Mouse (Mus musculus) c-Kit-positive CD71-positive TER-119-positive erythroid progenitor cells, embryonic 14.5 days (primary cell): ENCODE measurements at regions not wholly inside any gene's neighbourhood (a gene's known extent, or its start where the extent isn't known, plus 50 kb on each side); places are given as distances from the start of the nearest gene placed in this dataset.

Source experiments
- DNase-seq: peaks from one replicate; pipeline ENCODE4 v3.0.0-alpha.2; 2013; ENCODE audit warnings: low spot score

GRCm38 (mm10) chr3:115816328-115817160 lies 71.1 kb upstream of the Dph5 start:
- no peak for DNase-seq

GRCm38 (mm10) chr3:115817771-115818170 lies 69.9 kb upstream of the Dph5 start:
- no peak for DNase-seq

- DNase-seq = no peak
Observed at GRCm38 (mm10) chr3:115818734-115819133, 68.9 kb upstream of the Dph5 start.

- DNase-seq = no peak
Observed at GRCm38 (mm10) chr3:115819401-115820138, 68.1 kb upstream of the Dph5 start.

GRCm38 (mm10) chr3:115820139-115820481 lies 67.5 kb upstream of the Dph5 start:
- no peak for DNase-seq

- DNase-seq = no peak
Observed at GRCm38 (mm10) chr3:115821627-115822026, 66.0 kb upstream of the Dph5 start.

- DNase-seq = no peak
Observed at GRCm38 (mm10) chr3:115822491-115822890, 65.1 kb upstream of the Dph5 start.

GRCm38 (mm10) chr3:115823741-115824140 lies 63.9 kb upstream of the Dph5 start:
- no peak for DNase-seq

- DNase-seq = no peak
Observed at GRCm38 (mm10) chr3:115824792-115825191, 62.8 kb upstream of the Dph5 start.

GRCm38 (mm10) chr3:115835381-115835780 lies 52.3 kb upstream of the Dph5 start:
- no peak for DNase-seq

GRCm38 (mm10) chr3:115837617-115838216 lies 49.9 kb upstream of the Dph5 start:
- no peak for DNase-seq
